Mouse (Mus musculus): Measurements from ENCODE around the gene Srgap2. TPM values are rescaled to one million over a fixed set of nuclear protein-coding genes. Genes with fewer than 3 reads are reported as not detected.

Srgap2 gene
- polyA plus RNA-seq (2012; rRNA removed) = 21.0 and 26.1 TPM in 2 replicates

DNA sequence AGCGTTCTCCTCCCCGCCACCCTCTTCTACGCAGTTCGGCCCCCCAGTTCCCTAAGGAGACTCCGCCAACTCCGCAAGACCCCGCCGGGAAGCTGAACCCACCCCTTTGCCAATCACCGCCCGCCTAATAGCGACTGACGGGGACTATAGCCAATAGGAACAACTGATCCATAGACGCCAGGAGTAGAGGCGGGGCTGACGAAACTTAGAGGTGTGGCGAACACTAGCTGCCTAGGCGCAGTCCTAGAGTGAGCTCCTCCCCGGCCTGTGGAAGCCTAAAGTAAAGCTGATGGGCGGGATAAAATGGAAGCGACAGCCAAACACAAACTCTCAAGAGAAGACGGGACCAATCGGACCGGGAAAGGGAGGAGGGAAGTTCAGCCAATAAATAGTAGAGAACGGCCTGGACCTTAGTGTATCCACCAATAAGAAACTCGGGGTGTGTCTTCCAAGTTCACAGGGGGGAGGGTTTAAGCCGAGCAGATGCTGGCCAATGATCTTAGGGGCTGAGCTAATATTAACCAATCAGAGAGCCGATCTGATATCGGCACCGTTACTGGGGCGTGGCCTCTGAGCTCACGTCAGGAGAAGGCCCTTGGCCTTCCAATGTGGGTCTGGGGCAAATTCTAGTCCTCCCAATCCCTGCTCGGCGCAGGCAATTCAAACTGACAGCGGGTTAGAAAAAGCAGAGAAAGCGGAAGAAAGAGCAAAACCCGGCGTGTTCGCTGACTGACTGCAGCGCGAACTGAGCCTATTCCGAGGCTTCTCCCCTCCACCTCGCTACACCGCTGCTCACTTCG lies at the start of gene Srgap2, which contains the start of gene Fam72a:
Gene Srgap2 (minus strand): TSS at position 72 of the 800 bp plus-strand sequence.
Gene Fam72a (plus strand): TSS at position 623 of the 800 bp plus-strand sequence.

DNA sequence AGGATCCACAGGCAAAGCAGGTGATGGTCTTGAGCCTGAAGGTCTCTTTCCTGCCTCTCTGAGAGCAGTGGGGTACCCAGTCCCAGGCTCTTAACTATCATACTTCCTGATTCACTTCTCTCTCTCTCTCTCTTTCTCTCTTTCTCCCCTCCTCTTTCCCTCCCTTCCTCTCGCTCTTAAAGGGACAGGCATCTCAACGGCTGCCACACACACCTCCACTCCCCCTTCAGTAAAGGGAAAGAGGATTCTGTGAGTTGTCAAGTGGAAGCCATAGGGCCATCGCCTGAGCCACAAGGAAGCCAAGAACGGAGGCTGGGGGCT lies 247.7 kb downstream of the Srgap2 start, which contains the start of gene Ikbke:
Gene Ikbke (minus strand): TSS at position 151 of the 321 bp plus-strand sequence.

DNA sequence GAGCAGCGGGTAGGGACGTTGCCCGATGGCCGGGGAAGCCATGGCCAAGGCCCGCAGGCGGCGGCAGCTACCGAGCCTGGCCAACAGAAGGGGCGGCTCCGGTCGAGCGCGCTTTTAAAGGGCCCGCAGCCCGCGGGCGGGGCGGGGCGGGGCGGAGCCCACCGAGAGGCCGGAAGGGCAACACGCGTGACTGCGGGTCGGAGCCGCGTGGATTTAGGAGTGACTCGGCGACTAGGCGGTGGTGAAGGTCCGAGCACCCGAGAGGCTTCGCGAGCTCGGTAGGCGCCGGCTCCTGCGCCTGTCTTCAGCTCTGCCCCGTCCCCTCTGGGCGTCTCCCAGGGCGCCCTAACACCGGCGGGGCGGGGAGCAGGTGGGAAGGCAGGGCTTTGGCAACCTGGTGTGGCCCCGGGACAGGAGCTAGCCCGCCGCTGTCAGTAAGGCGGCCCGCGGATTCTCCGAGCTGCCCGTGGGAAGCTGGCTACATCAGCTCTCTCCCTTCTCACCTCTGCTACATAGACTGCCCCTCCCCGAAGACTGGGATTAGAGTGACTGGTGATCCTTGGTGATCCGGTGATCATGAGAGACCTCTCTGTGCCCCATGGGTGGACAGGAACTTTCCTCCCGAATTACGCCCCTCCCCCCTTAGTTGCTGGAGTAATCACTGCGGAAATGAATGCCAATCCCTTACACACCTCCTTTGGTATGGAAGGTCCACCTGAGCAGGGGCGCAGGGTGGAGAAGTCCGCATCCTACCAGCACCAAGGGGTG lies 281.9 kb downstream of the Srgap2 start, which contains the start of gene Rassf5:
Gene Rassf5 (minus strand): TSS at position 170 of the 768 bp plus-strand sequence.

Other genes with a start within 250 kb of the Srgap2 start
- gene Ikbke, start 247.7 kb downstream of the Srgap2 start, polyA plus RNA-seq (2012; rRNA removed) = 1.6 and 3.8 TPM in 2 replicates
- gene Fam72a, start 551 bp upstream of the Srgap2 start, polyA plus RNA-seq (2012; rRNA removed) = 3.3 and 5.8 TPM in 2 replicates
- not detected in 2 replicates for gene Avpr1b, start 71.9 kb upstream of the Srgap2 start, polyA plus RNA-seq (2012; rRNA removed)
- gene Ctse, start 111.0 kb upstream of the Srgap2 start, polyA plus RNA-seq (2012; rRNA removed) = 0.27 and 0.40 TPM in 2 replicates
- 0.51 and 0.61 TPM in 2 replicates for gene Rab7b, start 161.3 kb upstream of the Srgap2 start, polyA plus RNA-seq (2012; rRNA removed)
- gene Slc26a9, start 216.7 kb upstream of the Srgap2 start, polyA plus RNA-seq (2012; rRNA removed) = 0.02 and 0.04 TPM in 2 replicates